ENCODE assay signal across 9 mouse cellular contexts in genomic region chr6:115006948-115007347, GRCm38 (mm10). TPM values are rescaled to one million over a fixed set of nuclear protein-coding genes. Genes with fewer than 3 reads are reported as not detected.
A peak's percentile ranks its signal among the peaks of the same experiment; 100 is the strongest.
DNase-seq lines count a peak whose midpoint lies in the region; ATAC-seq and TF ChIP-seq lines count a peak whose summit lies in the region.
"Had no signal": no experiment of that assay in that cellular context is flagged by ENCODE, and none has a peak within 500 bp of the region (broad histone marks: within the 10 kb centered on the region; RNA-seq: fewer than 3 reads in every experiment).

No protein-coding gene starts in this region.

- H3K27me3 ChIP-seq in hindbrain, embryonic 11.5 days (ENCODE audit: control insufficient read depth, insufficient read depth, low read length), result no peaks in the 10 kb centered on the region
- no peaks in the 10 kb centered on the region for H3K27me3 ChIP-seq in hindbrain, postnatal 0 days (ENCODE audit: insufficient read depth, low read length)
- no peaks in the 10 kb centered on the region for H3K27me3 ChIP-seq in heart, embryonic 14.5 days (ENCODE audit: control insufficient read depth, insufficient read depth, low read length)

- DNase-seq in hindbrain, embryonic 11.5 days (ENCODE audit: low spot score), result peak; percentile 10
- no peak for DNase-seq in hindbrain, postnatal 0 days (ENCODE audit: low spot score)
- DNase-seq in embryo, embryonic 10 days (ENCODE audit: low spot score), result peak; percentile 52
- peak; percentile 28 for DNase-seq in lung, postnatal 25 days (ENCODE audit: low spot score)
- DNase-seq in testis, postnatal 10 days (ENCODE audit: low spot score), result no peak
- no peak for DNase-seq in gastrocnemius, adult 2 months
- DNase-seq in cerebellum, adult 18-20 months, result no peak
- DNase-seq: kidney, postnatal 10 days had no signal

- H3K4me3 ChIP-seq in hindbrain, embryonic 11.5 days (ENCODE audit: low read depth, low read length), result no peak overlapping the region
- H3K4me3 ChIP-seq in hindbrain, postnatal 0 days (ENCODE audit: low read length), result no peak overlapping the region
- no peak overlapping the region for H3K4me3 ChIP-seq in heart, embryonic 14.5 days (ENCODE audit: control insufficient read depth in 1 of 2, insufficient read depth in 1 of 2, low read depth in 1 of 2, low read length in 2 of 2)
- no peak overlapping the region for H3K4me3 ChIP-seq in gastrocnemius, adult 2 months

- ATAC-seq in hindbrain, embryonic 11.5 days (ENCODE audit: low FRiP score), result no peak
- no peak for ATAC-seq in hindbrain, postnatal 0 days
- ATAC-seq in heart, embryonic 14.5 days (ENCODE audit: insufficient number of reproducible peaks, insufficient read depth, low FRiP score, low read depth), result no peak

- intact Hi-C loops in gastrocnemius, adult 2 months (cut with DNase I), result loop anchor here (1.0 to 5.0 kb wide), 4 partner anchors 33 to 284 kb away; no protein-coding TSS in a partner anchor

- 74% methylated on average over 6 of the region's 6 CpGs for WGBS in hindbrain, embryonic 11.5 days
- WGBS in hindbrain, postnatal 0 days, result 68% methylated on average over 6 of the region's 6 CpGs
- WGBS in heart, embryonic 14.5 days, result 50% methylated on average over 6 of the region's 6 CpGs

- H3K36me3 ChIP-seq in hindbrain, embryonic 11.5 days (ENCODE audit: control insufficient read depth, insufficient read depth, low read length), result no peaks in the 10 kb centered on the region
- peaks cover 23% of the 10 kb centered on the region for H3K36me3 ChIP-seq in hindbrain, postnatal 0 days (ENCODE audit: insufficient read depth, low read length)
- H3K36me3 ChIP-seq in heart, embryonic 14.5 days (ENCODE audit: control insufficient read depth, insufficient read depth, low read length), result peaks cover 34% of the 10 kb centered on the region

- no peak overlapping the region for H3K27ac ChIP-seq in hindbrain, embryonic 11.5 days (ENCODE audit: low read depth, low read length)
- no peak overlapping the region for H3K27ac ChIP-seq in hindbrain, postnatal 0 days
- no peak overlapping the region for H3K27ac ChIP-seq in heart, embryonic 14.5 days (replicated peaks in 1 of 2; ENCODE audit: control insufficient read depth in 1 of 2, insufficient read depth in 1 of 2, low read depth in 2 of 2, low read length in 2 of 2)
- no peak overlapping the region for H3K27ac ChIP-seq in gastrocnemius, adult 2 months

- TF ChIP-seq CTCF in hindbrain, postnatal 0 days (IDR thresholded peaks at IDR 0.05; ENCODE audit: low read depth), result no peak
- TF ChIP-seq CTCF in gastrocnemius, adult 2 months (IDR thresholded peaks at IDR 0.05), result no peak

- H3K9ac ChIP-seq in hindbrain, embryonic 11.5 days (ENCODE audit: low read depth, low read length), result no peak overlapping the region
- H3K9ac ChIP-seq in hindbrain, postnatal 0 days (replicated peaks; ENCODE audit: low read length), result no peak overlapping the region
- H3K9ac ChIP-seq in heart, embryonic 14.5 days (ENCODE audit: low read length), result no peak overlapping the region

- no peaks in the 10 kb centered on the region for H3K9me3 ChIP-seq in hindbrain, embryonic 11.5 days (ENCODE audit: control insufficient read depth, low read length)
- H3K9me3 ChIP-seq in hindbrain, postnatal 0 days (ENCODE audit: low read length), result no peaks in the 10 kb centered on the region
- H3K9me3 ChIP-seq in heart, embryonic 14.5 days (ENCODE audit: control insufficient read depth, low read length), result no peaks in the 10 kb centered on the region

- H3K4me1 ChIP-seq in hindbrain, embryonic 11.5 days (replicated peaks; ENCODE audit: control insufficient read depth, insufficient read depth, low read length), result no peaks in the 10 kb centered on the region; the same call in 1 of the 2 replicates
- H3K4me1 ChIP-seq in hindbrain, postnatal 0 days (ENCODE audit: insufficient read depth, low read length), result no peaks in the 10 kb centered on the region
- H3K4me1 ChIP-seq in heart, embryonic 14.5 days (ENCODE audit: control insufficient read depth in 2 of 2, insufficient read depth in 2 of 2, low read length in 2 of 2), result peaks cover 10 to 11% of the 10 kb centered on the region in 2 experiments; a peak in 3 of 4 replicates

- H3K4me2 ChIP-seq in hindbrain, embryonic 11.5 days (replicated peaks; ENCODE audit: low read depth, low read length), result no peak overlapping the region
- no peak overlapping the region for H3K4me2 ChIP-seq in hindbrain, postnatal 0 days (ENCODE audit: low read depth, low read length)
- H3K4me2 ChIP-seq in heart, embryonic 14.5 days (ENCODE audit: low read length), result peak overlapping the region; percentile 11; the same call in 1 of the 2 replicates

RNA-seq across cellular contexts. Expression of gene Tamm41, which starts 30.7 kb away (rescaled TPM):
- 65.5 and 66.6 TPM in 2 replicates for polyA plus RNA-seq in hindbrain, embryonic 11.5 days (2014; fragmentation: Nextera tagmentation; extraction: Ambion mirVana)
- 44.3 and 51.1 TPM in 2 replicates for total RNA-seq in hindbrain, postnatal 0 days (2014; rRNA removed)
- 47.1 and 47.7 TPM in 2 replicates for polyA plus RNA-seq in hindbrain, postnatal 0 days (2015; fragmentation: Nextera tagmentation; extraction: Ambion mirVana)
- polyA plus RNA-seq in heart, embryonic 14.5 days (2014; fragmentation: Nextera tagmentation; extraction: Ambion mirVana), result 34.9 and 35.3 TPM in 2 replicates
- total RNA-seq in gastrocnemius, adult 2 months (2021), result 1 to 10 TPM; 6.7 to 8.1 TPM

RNA-seq across cellular contexts. Expression of gene Vgll4, which starts 37.2 kb away (rescaled TPM):
- polyA plus RNA-seq in hindbrain, embryonic 11.5 days (2014; fragmentation: Nextera tagmentation; extraction: Ambion mirVana), result 58.5 and 59.3 TPM in 2 replicates
- total RNA-seq in hindbrain, postnatal 0 days (2014; rRNA removed), result 85.4 and 88.5 TPM in 2 replicates
- 49.4 and 53.2 TPM in 2 replicates for polyA plus RNA-seq in hindbrain, postnatal 0 days (2015; fragmentation: Nextera tagmentation; extraction: Ambion mirVana)
- polyA plus RNA-seq in heart, embryonic 14.5 days (2014; fragmentation: Nextera tagmentation; extraction: Ambion mirVana), result 49.7 and 52.7 TPM in 2 replicates
- total RNA-seq in gastrocnemius, adult 2 months (2021), result 10 to 100 TPM; 16.7 to 25.6 TPM

Comparison
In these comparisons a context has a peak if more than half of its experiments do, and no peak if none do; other contexts are left out.
1. DNase-seq: peak in hindbrain, embryonic 11.5 days (single experiment), embryo, embryonic 10 days (single experiment) and lung, postnatal 25 days (single experiment); none in hindbrain, postnatal 0 days (single experiment), testis, postnatal 10 days (single experiment), gastrocnemius, adult 2 months (single experiment) and cerebellum, adult 18-20 months (0 of 2).